Mouse (Mus musculus): Measurements from ENCODE around the gene Cyfip2. TPM values are rescaled to one million over a fixed set of nuclear protein-coding genes. Genes with fewer than 3 reads are reported as not detected.
"Not testable (repeated sequence)": the region's sequence is repeated elsewhere in the genome, so short reads cannot be mapped to it uniquely, and the experiment has no call there.

Cyfip2 gene
- total RNA-seq, 2 experiments from 2014 or later, result 378 to 408 TPM

GRCm38 (mm10) chr11:46213844-46214243 is 98.8 kb downstream of the Cyfip2 start:
- intact Hi-C loops (cut with DNase I), result loop anchor here (5.0 kb wide), 1 partner anchor 157 kb away; the partner anchor contains the start of gene Adam19
- DNase-seq (ENCODE audit: low spot score in 2 of 2), result no peak

GRCm38 (mm10) chr11:46211858-46212257 is 100.8 kb downstream of the Cyfip2 start:
- DNase-seq (ENCODE audit: low spot score in 2 of 2), result no peak
- intact Hi-C loops (cut with DNase I), result loop anchor here (5.0 kb wide), 1 partner anchor 155 kb away; the partner anchor contains the start of gene Adam19

- DNase-seq (ENCODE audit: low spot score in 2 of 2), result no peak
- intact Hi-C loops (cut with DNase I), result loop anchor here (5.0 kb wide), 1 partner anchor 153 kb away; the partner anchor contains the start of gene Adam19
Measured at GRCm38 (mm10) chr11:46209884-46210283, 102.8 kb downstream of the Cyfip2 start.

- DNase-seq (ENCODE audit: low spot score in 2 of 2), result peak in 1 of 2 experiments; percentile 18
- intact Hi-C loops (cut with DNase I), result no loop called here
Measured at GRCm38 (mm10) chr11:46205639-46206409, 106.8 kb downstream of the Cyfip2 start.

DNA sequence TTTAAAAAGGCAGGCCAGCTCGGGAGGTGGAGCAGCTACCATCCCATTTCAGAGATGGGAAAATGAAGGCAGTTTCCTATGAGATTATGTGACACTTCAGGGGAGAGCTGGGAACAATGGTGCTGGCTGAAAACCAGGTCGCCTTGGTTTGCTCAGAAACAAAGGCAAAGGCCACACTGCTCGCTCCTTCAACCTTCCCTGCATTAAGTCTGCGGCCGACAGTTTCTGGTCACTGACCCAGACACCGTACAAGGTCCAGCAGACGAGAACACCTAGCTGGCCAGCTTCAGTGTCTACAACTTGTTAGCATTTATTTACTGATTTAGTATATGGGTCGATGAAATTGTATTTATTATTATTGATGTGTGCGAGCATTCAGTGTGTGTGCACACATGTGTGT is 107.8 kb downstream of the Cyfip2 start:
- intact Hi-C loops (cut with DNase I), result loop anchor here (5.0 kb wide), 1 partner anchor 258 kb away; no protein-coding TSS in a partner anchor
- no peak for DNase-seq (ENCODE audit: low spot score in 2 of 2)

GRCm38 (mm10) chr11:46202547-46202887 is 110.1 kb downstream of the Cyfip2 start:
- intact Hi-C loops (cut with DNase I), result loop anchor here (5.0 kb wide), 1 partner anchor 255 kb away; no protein-coding TSS in a partner anchor
- no peak for DNase-seq (ENCODE audit: low spot score in 2 of 2)

DNA sequence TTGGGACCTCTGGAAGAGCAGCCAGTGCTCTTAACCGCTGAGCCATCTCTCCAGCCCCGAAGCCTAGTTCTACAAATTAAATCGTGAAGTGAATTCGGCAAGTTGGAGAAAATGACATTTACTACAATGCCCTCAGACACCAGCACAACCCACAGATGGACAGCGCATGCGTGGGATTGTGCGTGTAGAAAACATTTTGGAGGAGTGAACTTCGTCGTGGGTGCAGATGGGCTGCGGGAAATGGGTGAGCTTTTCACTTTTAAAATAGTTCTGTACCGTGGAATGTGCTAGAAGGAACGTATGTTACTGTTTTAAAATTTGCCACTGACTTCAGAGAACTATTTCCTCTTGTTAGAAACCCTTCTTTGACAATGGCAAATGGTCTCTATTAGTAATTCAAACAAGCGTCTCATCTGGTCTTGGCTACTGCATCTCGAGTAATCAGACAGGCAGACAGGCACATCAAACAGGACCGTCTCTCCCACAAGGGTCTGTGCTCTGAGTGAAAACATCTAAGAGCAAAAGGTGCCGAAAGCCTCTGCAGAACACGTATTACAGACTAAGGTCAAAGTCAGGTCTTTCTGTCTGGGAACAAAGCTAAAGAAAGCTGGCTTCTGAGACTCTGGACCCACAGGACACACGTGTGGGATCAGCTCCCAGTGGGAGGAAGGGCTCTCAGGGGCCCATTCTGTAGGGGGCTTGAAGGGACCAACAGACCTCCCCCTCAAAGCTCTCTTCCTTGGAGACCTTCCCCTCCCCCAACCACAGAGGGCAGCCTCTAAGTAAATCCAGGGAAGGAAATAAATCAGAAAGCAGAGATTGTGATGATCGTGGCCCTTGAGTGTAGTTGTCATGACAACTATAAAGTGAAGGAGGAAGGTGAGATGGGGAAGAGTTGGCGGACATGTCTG is 110.8 kb downstream of the Cyfip2 start:
- DNase-seq (ENCODE audit: low spot score in 2 of 2), result peak; percentile 73 to 75
- intact Hi-C loops (cut with DNase I), result loop anchor here (5.0 kb wide), 1 partner anchor 255 kb away; no protein-coding TSS in a partner anchor

- DNase-seq (ENCODE audit: low spot score in 2 of 2), result no peak
- intact Hi-C loops (cut with DNase I), result loop anchor here (5.0 kb wide), 1 partner anchor 253 kb away; no protein-coding TSS in a partner anchor
Measured at GRCm38 (mm10) chr11:46200664-46201063, 112.0 kb downstream of the Cyfip2 start.

GRCm38 (mm10) chr11:46194175-46194574 is 118.5 kb downstream of the Cyfip2 start:
- intact Hi-C loops (cut with DNase I), result no loop called here
- DNase-seq (ENCODE audit: low spot score in 2 of 2), result no peak

- intact Hi-C loops (cut with DNase I), result no loop called here
- DNase-seq (ENCODE audit: low spot score in 2 of 2), result peak in 1 of 2 experiments; percentile 34
Measured at GRCm38 (mm10) chr11:46188283-46188682, 124.4 kb downstream of the Cyfip2 start.

DNA sequence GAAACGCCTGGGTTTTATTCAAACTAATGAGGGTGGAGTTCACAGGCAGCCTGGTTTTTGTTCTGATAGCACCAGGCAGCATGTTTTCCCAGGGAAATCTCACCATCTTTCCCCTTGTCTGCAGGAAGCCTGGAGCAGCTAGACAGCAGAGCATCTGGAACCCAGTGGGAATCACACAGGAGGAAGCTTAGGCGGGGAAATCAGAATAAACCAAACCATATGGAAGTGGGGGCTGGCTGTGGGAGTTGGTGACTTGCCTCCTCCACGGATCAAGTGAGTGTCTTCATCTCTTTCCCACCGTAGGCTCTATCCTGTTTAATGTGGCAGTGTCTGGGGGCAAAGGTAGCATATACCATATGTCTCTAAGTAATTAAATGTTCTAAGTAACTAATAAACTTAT is 127.2 kb downstream of the Cyfip2 start:
- peak; percentile 20 to 46 for DNase-seq (ENCODE audit: low spot score in 2 of 2)

DNA sequence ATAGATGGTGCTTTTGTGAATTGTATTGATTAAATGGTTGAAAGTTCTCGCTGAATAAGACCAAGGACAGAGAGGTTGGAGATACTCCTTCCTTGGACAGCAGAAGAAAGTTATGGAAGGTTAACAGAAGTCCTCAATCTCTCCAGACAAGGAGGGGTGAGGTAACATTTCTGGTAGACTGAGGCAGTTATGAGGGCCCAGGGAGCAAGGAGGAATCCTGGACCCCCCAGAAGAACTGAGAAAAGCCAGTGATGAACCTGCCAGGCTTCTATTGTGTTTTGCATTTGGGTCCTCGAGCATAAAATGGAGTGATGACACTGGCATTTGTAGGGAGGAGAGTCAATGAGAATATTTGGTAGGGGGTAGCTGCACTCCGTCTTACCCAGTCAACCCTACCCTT is 127.7 kb downstream of the Cyfip2 start:
- intact Hi-C loops (cut with DNase I), result no loop called here
- no peak for DNase-seq (ENCODE audit: low spot score in 2 of 2)

More for the DNA sequence above, 127.2 kb downstream of the Cyfip2 start:
- intact Hi-C loops (cut with DNase I), result no loop called here

GRCm38 (mm10) chr11:46182031-46182430 is 130.6 kb downstream of the Cyfip2 start:
- DNase-seq (ENCODE audit: low spot score in 2 of 2); intact Hi-C loops (cut with DNase I): not testable (repeated sequence)

GRCm38 (mm10) chr11:46177246-46178043 is 135.2 kb downstream of the Cyfip2 start:
- intact Hi-C loops (cut with DNase I), result no loop called here
- DNase-seq (ENCODE audit: low spot score in 2 of 2), result no peak

DNA sequence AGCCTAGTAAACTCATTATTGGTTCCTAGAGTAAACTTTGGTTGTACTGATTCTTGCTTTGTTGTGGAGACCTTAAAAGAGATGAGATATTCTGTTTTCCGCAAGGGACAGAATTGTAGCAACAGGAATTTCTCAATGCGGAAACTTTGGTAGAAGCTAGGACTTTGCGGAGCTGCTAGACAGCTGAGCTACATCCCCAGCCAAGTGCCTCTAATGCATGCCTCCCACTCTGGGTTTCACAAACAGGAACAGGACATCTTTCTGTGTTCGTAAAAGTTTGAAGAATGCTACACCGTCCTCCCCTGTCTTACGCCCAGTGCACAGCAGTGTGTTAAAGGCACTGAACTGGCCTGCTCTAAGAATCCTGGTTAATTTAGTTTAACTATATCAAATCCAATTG is 136.5 kb downstream of the Cyfip2 start:
- intact Hi-C loops (cut with DNase I), result no loop called here
- peak in 1 of 2 experiments; percentile 18 for DNase-seq (ENCODE audit: low spot score in 2 of 2)

DNA sequence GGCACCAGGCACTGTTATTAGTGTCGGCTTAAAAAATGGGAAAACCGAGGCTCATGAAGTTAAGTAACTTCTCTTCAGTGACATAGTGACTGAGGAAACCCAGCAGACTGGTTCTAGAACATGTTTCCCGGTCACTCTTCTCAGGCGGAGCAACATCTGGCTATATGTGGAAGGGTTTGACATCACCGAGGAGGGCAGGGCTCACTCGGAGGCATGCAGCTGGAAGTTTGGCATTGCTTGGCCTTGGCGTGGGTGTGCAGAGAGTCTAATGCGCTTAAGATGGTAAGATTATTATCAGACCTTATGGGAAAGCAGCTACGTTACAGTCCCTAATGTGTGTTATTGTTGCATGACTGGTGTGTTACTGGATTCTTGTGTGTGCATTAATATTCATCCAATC is 140.5 kb downstream of the Cyfip2 start:
- intact Hi-C loops (cut with DNase I), result no loop called here

GRCm38 (mm10) chr11:46169908-46170307 is 142.8 kb downstream of the Cyfip2 start:
- no peak for DNase-seq (ENCODE audit: low spot score in 2 of 2)
- intact Hi-C loops (cut with DNase I), result no loop called here

More for the DNA sequence above, 140.5 kb downstream of the Cyfip2 start:
- DNase-seq (ENCODE audit: low spot score in 2 of 2), result no peak

GRCm38 (mm10) chr11:46168506-46168905 is 144.2 kb downstream of the Cyfip2 start:
- intact Hi-C loops (cut with DNase I), result no loop called here

More at GRCm38 (mm10) chr11:46168506-46168905, 144.2 kb downstream of the Cyfip2 start:
- no peak for DNase-seq (ENCODE audit: low spot score in 2 of 2)
